Mouse (Mus musculus) splenic B cell, adult 2 months (primary cell): ENCODE data around the gene Rnf31.

Experiments used
- DNase-seq: peaks from one replicate; pipeline ENCODE4 v3.0.0-alpha.2; 2011; ENCODE audit warnings: low read depth, low spot score
- H3K27me3 ChIP-seq: 2 replicates; pipeline ENCODE4 v1.6.1; 2012; ENCODE audit warnings: mild to moderate bottlenecking, low read length, moderate library complexity, mixed read lengths; ENCODE audit not compliant: control insufficient read depth, poor library complexity, insufficient read depth, severe bottlenecking
- H3K36me3 ChIP-seq: 2 replicates; pipeline ENCODE4 v1.6.1; 2012; ENCODE audit warnings: mild to moderate bottlenecking, low read length, moderate library complexity, mixed read lengths; ENCODE audit not compliant: control insufficient read depth, poor library complexity, insufficient read depth, severe bottlenecking

Rnf31 gene

DNA sequence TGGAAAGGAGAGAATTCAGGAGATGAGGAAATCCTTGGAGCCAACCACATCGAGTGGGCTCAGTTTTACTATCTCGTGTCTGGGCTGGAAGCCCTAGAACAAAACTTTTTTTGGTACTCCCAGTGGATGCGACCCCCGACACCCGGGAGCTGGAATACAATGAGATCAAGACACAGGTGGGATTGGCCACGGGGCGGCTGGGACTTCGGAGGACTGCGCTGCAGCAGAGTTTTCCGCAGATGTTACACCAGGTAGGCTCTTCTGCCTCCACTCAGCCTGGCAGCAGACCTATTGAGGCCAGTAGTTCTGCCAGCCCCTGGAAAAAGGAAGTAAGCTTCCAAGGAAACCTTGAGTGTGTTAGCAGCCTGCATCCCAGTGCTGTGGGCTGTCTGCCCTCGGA, 28.3 kb upstream of the Rnf31 start:
- no peak for DNase-seq
- H3K27me3 ChIP-seq: no peaks in the 10 kb centered on the region; the same call in 1 of the 2 replicates

DNA sequence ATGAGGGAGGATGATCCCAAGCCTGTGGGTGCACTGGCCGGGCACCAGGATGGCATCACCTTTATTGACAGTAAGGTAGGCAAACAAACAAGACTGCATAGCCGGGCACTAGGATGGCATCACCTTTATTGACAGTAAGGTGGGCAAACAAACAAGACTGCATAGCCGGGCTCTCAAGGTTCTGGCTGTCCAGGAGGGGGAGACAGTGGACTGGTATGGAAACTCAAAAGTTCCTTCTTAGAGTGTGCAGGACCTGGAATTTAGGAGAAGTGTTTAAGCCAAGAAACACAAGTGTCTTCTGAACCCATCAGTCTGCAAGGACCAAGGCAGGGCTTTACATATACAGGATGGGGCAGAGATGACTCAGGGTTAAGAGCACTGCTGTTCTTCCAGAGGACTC, 25.8 kb upstream of the Rnf31 start:
- no peak for DNase-seq
- peaks cover 21% of the 10 kb centered on the region for H3K36me3 ChIP-seq
- H3K27me3 ChIP-seq: no peaks in the 10 kb centered on the region

More for the DNA sequence above, 28.3 kb upstream of the Rnf31 start:
- peaks cover 13% of the 10 kb centered on the region for H3K36me3 ChIP-seq

DNA sequence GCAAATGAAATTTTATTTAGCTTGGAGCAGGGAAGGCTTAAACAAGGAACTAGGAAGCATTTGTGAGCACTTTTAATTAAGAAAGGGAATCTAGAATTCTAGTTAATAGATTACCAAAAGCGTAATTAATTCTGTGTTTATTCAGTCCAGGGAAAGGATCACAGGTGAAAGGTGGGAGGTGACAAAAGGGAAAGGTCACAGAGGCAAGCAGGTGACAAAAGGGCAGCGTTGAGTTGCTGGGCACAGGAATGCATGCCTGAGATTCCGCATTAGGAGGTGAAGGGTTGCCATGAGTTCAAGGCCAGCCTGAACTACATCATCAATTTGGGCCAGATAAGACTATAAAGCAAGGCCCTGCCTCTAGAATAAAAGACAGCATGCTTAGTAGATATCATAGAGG, 24.0 kb upstream of the Rnf31 start:
- DNase-seq: no peak
- Histone ChIP-seq H3K27me3 (no peaks in the 10 kb centered on the region), H3K36me3 (peaks cover 22% of the 10 kb centered on the region)

DNA sequence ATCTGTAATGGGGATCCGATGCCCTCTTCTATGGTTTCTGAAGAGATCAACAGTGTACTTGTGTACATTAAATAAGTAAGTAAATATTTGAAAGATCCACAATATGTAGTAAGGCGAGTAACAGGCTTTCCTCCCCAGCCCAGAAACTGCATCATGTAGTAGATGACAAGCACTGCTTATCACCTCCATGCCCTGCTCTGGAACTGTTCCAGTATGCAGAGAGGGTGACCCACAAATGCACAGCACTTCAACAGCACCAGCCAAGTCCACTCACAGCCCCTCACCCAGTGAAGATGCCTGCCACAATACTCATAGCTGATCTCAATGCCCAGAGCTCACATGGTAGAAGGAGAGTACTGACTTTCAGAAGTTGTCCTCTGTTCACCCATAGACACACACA, 20.9 kb upstream of the Rnf31 start:
- Histone ChIP-seq H3K27me3 (no peaks in the 10 kb centered on the region), H3K36me3 (peaks cover 8% of the 10 kb centered on the region; the same call in 1 of the 2 replicates)
- DNase-seq: no peak

DNA sequence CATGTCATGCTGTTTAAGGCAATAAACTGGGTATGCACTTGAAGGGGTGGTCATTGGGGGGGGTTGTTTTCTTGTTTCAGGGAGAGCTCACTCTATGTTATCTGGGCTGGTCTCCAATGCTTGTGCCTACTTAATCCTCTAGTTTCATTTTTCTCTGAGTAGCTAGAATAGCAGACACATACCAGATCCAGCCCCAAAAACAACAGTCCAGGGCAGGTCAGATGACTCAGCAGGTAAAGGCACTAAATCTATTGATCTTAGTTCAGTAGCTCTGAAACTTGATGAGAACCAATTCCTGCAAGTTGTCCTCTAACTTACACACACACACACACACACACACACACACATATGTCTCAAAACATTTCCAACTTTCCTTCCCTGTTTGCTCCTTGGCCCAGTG, 19.7 kb upstream of the Rnf31 start:
- DNase-seq: no peak
- Histone ChIP-seq H3K36me3 (peaks cover 8% of the 10 kb centered on the region; the same call in 1 of the 2 replicates), H3K27me3 (no peaks in the 10 kb centered on the region)

DNA sequence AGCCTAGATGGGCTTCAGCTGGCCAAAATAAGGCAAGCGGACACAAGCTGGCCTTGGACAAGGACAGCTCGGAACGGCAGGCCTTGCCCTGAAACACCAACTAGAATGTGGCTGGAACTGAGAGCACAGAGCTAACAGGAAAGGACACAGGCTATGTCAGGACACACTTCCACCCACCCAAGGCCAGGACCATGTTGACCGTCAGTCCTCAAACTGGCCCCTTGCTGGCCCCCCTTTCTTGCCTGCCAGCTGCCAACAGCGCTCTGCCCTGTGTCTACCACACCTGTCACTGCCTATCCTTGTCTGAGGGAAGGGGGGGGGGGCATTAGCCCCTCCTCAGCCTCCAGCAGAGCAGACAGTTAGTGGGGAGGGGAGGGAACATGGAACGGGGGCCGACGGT, 16.2 kb upstream of the Rnf31 start, which contains the start of gene Fitm1:
Gene Fitm1 (plus strand): TSS at position 316 of the 400 bp plus-strand sequence.
- Histone ChIP-seq H3K36me3 (peaks cover 8% of the 10 kb centered on the region; the same call in 1 of the 2 replicates), H3K27me3 (no peaks in the 10 kb centered on the region)
- no peak for DNase-seq

DNA sequence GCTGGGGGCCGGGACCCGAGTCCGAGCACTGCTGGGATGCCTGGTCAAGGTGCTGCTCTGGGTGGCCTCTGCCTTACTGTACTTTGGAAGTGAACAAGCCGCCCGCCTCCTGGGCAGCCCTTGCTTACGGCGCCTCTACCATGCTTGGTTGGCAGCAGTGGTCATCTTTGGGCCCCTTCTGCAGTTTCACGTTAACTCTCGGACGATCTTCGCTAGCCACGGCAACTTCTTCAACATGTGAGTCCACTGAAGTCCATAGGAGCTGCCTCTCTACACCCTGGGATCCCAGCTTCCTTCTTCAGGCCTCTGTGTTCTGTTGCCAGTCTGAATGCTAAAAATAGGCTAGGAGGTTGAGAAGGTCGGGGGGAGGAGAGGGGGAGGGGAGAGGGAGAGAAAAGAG, 15.8 kb upstream of the Rnf31 start:
- no peak for DNase-seq
- Histone ChIP-seq H3K36me3 (peaks cover 4% of the 10 kb centered on the region), H3K27me3 (no peaks in the 10 kb centered on the region)

DNA sequence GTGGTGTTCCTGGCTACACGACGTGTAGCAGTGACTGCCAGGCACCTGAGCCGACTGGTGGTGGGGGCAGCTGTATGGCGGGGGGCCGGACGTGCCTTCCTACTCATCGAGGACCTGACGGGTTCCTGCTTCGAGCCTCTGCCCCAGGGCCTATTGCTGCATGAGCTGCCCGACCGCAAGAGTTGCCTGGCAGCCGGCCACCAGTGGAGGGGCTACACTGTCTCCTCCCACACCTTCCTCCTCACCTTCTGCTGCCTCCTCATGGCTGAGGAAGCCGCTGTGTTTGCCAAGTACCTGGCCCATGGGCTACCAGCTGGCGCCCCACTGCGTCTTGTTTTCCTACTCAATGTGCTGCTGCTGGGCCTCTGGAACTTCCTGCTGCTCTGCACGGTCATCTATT, 15.1 kb upstream of the Rnf31 start:
- Histone ChIP-seq H3K27me3 (no peaks in the 10 kb centered on the region), H3K36me3 (peaks cover 3% of the 10 kb centered on the region)
- peak; percentile 25 for DNase-seq

DNA sequence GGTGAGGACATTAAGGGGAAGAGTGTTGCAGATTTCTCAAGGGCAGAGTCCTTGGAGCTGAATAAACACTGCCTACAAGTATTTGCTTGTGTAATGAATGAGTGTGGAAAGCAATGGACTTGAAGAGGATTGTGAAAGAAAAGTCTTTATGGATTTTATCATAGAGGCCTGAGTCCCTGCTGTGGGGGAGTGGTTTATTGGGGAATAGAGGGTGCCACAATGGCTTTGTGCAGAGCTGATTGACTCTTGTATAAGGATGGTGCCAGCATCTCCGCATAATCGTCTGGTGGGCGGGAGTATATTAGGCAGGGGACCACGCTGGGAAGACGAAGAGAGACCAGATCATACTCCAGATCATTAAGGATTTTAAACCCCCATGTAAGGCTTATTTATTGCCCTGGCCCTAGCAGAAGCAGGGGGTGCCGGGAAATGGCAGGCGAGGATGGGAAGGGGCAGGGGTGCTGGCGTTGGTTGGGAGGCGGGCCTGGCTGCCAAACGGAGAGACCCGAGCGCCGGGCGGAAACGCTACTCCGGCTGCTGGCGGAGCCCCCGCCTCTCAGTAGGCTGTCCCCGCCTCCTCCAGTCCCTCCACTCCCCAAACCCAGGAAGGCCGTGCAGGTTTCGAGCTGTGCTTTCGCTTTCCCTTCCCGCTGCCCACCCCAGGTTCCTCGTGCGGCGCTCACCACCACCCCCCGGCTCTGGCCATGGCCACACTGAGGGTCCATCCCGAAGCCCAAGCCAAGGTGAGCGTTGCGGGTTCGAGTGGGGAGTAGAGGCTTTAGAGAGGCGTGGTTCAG, 13.4 kb upstream of the Rnf31 start, which contains the start of gene Psme1:
Gene Psme1 (plus strand): TSS at position 253 of the 797 bp plus-strand sequence.
- peak; percentile 81 for DNase-seq
- H3K36me3 ChIP-seq: peaks cover 3% of the 10 kb centered on the region
- no peaks in the 10 kb centered on the region for H3K27me3 ChIP-seq

DNA sequence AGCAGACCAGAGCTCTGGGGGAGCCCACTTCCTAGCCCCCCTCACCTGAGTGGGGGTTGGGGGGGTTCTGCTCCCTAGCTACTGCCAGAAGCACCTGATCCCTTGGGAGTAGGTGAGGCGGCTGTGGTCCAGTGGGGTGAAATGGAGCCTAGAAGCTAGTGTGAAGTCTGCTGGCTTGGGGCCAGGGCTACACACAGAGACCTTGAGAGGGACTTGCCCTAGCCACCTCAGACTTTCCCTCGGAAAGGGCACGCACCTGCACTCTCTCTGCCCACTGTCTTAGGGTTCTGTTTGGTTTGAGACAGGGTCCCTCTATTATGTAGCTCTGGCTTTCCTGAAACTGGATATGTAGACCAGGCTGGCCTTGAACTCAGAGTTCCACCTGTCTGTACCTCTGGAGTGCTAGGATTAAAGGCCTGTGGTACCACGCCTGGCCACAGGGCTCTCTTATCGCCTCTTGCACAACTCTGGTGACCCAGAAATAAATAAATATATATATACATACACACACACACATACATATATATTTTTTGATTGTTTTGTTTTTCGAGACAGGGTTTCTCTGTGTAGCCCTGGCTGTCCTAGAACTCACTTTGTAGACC, 12.7 kb upstream of the Rnf31 start:
- Histone ChIP-seq H3K36me3 (peaks cover 3% of the 10 kb centered on the region), H3K27me3 (no peaks in the 10 kb centered on the region)
- DNase-seq: peak; percentile 73

DNA sequence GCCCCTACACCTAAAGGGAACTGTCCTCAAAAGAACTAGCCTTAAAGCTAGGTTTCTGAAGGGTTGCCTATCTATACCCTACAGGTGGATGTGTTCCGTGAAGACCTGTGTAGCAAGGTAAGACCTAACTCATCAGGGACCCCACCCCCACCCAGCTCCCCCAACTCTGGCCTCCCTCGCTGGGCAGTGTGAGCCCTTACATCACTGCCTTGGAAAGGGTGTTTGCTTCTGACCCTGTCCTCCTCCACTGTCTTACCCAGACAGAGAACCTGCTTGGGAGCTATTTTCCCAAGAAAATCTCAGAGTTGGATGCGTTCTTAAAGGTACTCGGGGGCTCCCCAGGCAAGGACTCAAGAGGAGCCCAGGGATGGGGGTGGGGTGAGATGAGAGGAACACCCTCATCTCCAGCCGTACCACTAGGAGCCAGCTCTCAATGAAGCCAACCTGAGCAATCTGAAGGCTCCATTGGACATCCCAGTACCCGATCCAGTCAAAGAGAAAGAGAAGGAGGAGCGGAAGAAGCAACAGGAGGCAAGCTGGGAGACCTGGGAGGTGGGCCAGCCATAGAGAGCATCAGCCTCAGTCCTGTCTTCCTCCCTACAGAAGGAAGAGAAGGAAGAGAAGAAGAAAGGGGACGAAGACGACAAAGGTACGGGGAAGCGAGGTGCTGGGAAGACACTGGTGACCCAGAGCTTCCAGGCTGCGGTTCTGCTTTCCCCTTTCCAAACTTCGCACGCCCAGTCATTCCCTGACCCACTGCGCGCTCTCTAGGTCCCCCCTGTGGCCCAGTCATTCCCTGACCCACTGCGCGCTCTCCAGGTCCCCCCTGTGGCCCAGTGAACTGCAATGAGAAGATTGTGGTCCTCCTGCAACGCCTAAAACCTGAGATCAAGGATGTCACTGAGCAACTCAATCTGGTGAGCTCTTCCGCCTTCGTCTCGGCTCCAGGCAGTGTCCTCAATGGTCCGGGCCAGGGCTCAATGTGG, 11.7 kb upstream of the Rnf31 start:
- DNase-seq: no peak
- H3K27me3 ChIP-seq: no peaks in the 10 kb centered on the region
- H3K36me3 ChIP-seq: peaks cover 3% of the 10 kb centered on the region

DNA sequence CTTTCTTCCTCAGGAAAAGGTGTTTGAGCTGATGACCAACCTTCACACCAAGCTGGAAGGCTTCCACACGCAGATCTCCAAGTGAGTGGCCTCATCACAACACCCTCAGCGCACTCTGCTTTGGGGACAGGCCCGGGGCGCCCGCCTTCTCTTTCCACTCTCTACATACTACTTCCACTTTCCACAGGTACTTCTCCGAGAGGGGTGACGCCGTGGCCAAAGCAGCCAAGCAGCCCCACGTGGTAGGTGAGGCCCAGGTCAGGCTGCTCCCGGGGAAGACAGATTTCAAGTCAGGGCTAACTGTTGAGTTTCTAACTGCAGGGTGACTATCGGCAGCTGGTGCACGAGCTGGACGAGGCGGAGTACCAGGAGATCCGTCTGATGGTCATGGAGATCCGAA, 10.8 kb upstream of the Rnf31 start:
- H3K27me3 ChIP-seq: no peaks in the 10 kb centered on the region
- no peak for DNase-seq
- peaks cover 3% of the 10 kb centered on the region for H3K36me3 ChIP-seq

DNA sequence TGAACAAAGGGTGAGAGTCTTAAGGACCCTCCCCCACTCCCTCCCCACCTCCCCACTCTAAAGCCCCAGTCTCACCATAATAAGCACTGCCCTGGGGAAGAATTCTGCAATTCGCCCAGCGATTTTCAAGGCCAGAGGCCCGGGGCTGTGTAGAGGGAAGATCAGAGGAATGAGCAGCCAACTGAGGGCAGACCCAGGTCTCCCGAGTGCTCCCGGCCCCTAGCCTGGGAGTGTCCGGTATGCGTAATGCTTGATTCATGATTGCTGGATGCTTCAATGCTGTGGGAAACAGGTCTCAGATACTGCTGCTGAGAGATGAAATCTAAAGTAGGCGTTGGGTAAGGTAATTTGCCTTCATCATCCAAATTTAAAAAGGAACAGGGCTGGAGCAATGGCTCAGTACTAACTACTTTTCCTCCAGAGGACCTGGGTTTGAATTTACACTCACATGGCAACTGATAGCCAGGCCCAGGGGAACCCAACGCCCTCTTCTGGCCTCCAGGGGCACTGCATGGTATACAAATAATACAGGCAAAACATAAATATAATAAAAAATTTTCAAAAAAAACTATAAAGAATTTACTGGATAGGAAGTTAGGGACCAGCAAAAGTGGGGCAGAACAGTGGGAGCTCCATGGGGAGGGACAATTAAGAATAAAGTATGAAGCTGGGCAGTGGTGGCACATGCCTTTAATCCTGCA, 9.4 kb upstream of the Rnf31 start:
- DNase-seq: peak; percentile 44
- Histone ChIP-seq H3K27me3 (no peaks in the 10 kb centered on the region), H3K36me3 (peaks cover 3% of the 10 kb centered on the region)

DNA sequence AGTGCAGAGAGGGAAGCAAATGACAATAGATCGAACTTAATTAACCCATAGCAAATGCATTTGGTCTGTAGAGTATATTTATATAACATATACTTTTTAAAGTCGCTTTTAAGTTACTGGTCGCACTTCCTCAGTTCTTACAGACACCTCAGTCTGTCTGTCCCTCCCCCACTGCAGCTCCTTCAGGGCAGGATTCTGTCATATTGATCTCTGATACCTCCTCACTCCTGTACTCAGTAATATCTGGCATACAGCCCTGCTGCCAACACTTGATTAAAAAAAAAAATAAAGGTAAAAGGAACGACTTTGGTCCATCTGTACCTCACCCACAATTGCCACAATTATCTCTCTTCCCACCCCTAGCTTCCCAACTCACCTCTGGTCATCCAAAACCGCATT, 7.2 kb upstream of the Rnf31 start:
- Histone ChIP-seq H3K36me3 (peaks cover 3% of the 10 kb centered on the region), H3K27me3 (no peaks in the 10 kb centered on the region)
- DNase-seq: no peak
